Mouse (Mus musculus): ENCODE results near the gene Gm10134.
"Not testable (repeated sequence)": the region's sequence is repeated elsewhere in the genome, so short reads cannot be mapped to it uniquely, and the experiment has no call there.

Gene Gm10134

GRCm38 (mm10) chr2:28505795-28506194, at the start of gene Gm10134:
Gene Gm10134, plus strand, starts transcription at chr2:28506095.
- DNase-seq (ENCODE audit: extremely low spot score, low read depth, low spot score), result no peak

DNA sequence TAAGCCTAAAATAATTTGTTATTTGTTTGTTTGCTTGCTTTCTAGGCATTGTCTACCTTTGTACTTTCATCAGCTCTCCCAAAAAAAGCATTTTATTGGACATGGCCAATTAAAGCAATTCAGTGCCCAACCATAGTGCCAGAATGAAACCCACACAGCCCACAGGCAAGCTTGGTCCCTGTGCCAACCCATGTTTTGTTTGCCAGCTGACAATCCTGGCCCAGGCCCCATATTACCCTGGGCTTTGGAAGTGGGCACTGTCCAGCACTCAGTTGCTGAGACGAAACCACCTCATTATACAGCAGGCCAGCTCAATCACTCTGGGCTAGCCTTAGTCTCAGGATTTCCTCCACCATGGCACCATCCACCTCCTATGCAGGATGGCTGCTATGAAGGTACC, 49.3 kb upstream of the Gm10134 start:
- DNase-seq (ENCODE audit: extremely low spot score, low read depth, low spot score), result no peak

- peak; percentile 31 for DNase-seq (ENCODE audit: extremely low spot score, low read depth, low spot score)
Measured at GRCm38 (mm10) chr2:28463919-28464318, 42.0 kb upstream of the Gm10134 start.

DNA sequence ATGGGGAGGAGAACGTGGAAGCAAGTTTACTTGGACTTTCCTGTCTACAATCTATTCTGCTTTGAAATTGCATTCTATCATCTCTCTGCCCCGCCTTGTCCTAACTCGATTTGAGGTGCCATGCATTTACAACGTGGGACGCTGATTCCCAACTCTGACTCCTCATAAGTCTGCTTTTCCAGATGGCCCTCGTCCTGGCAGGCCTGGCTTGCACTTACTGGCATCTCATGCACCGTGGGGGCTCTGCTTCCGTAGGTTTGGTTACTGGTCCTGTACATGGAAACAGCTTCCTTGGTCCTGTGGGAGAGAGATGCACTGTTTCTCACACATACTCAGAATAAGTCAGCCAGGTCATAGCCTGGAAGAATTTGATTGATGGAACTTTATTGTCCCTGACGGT, 41.0 kb upstream of the Gm10134 start:
- no peak for DNase-seq (ENCODE audit: extremely low spot score, low read depth, low spot score)

- DNase-seq (ENCODE audit: extremely low spot score, low read depth, low spot score), result peak; percentile 50
Measured at GRCm38 (mm10) chr2:28465836-28466518, 39.9 kb upstream of the Gm10134 start, which contains the start of gene 1700007K13Rik. Gene 1700007K13Rik, minus strand, starts transcription at chr2:28466332.

GRCm38 (mm10) chr2:28467860-28468485, 37.9 kb upstream of the Gm10134 start, which contains the start of gene Mrps2:
Gene Mrps2, plus strand, starts transcription at chr2:28468066.
- peak; percentile 52 for DNase-seq (ENCODE audit: extremely low spot score, low read depth, low spot score)

DNA sequence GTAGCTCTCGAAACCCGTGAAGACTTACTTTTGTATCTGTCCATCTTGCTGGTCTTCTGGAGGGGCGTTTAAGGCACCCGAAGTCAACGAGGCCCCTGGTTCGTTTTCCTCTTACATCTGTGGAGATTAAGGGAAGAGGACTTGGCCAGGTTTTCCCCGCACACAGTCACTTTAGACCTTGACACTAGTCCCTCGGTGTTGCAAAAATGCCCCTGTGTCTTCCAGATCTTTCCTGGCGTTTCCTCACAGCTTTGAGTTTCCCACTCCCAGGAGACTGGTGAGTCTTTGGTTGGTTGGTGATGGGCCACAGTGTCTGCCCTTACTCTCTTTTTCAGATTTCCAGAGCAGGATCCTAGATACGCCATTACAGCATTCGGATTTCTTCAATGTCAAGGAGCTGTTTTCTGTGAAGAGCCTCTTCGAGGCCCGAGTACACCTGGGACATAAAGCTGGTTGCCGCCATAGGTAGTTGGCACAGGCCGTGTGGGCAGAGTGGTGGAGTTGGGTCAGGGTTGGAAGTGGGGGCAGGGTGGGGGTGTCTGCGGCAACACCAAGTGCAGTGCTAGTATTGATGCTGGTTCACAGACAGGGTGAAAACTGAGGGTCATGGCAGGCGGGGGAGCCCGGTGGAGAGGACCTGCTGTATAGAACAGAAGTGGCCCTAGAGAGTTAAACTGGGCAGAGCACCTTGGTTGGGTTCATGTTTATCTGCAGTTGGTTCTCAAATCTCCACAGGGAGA, 37.2 kb upstream of the Gm10134 start:
- DNase-seq (ENCODE audit: extremely low spot score, low read depth, low spot score), result no peak

- DNase-seq (ENCODE audit: extremely low spot score, low read depth, low spot score), result no peak
Measured at GRCm38 (mm10) chr2:28469461-28469860, 36.4 kb upstream of the Gm10134 start.

GRCm38 (mm10) chr2:28470591-28470990, 35.3 kb upstream of the Gm10134 start:
- DNase-seq (ENCODE audit: extremely low spot score, low read depth, low spot score), result no peak

GRCm38 (mm10) chr2:28472011-28472410, 33.9 kb upstream of the Gm10134 start:
- not testable (repeated sequence) for DNase-seq (ENCODE audit: extremely low spot score, low read depth, low spot score)

GRCm38 (mm10) chr2:28477993-28478392, 27.9 kb upstream of the Gm10134 start:
- DNase-seq (ENCODE audit: extremely low spot score, low read depth, low spot score), result not testable (repeated sequence)

- DNase-seq (ENCODE audit: extremely low spot score, low read depth, low spot score), result no peak
Measured at GRCm38 (mm10) chr2:28479208-28480204, 26.4 kb upstream of the Gm10134 start.

GRCm38 (mm10) chr2:28483861-28484260, 22.0 kb upstream of the Gm10134 start:
- no peak for DNase-seq (ENCODE audit: extremely low spot score, low read depth, low spot score)

- no peak for DNase-seq (ENCODE audit: extremely low spot score, low read depth, low spot score)
Measured at GRCm38 (mm10) chr2:28494521-28494920, 11.4 kb upstream of the Gm10134 start.

DNA sequence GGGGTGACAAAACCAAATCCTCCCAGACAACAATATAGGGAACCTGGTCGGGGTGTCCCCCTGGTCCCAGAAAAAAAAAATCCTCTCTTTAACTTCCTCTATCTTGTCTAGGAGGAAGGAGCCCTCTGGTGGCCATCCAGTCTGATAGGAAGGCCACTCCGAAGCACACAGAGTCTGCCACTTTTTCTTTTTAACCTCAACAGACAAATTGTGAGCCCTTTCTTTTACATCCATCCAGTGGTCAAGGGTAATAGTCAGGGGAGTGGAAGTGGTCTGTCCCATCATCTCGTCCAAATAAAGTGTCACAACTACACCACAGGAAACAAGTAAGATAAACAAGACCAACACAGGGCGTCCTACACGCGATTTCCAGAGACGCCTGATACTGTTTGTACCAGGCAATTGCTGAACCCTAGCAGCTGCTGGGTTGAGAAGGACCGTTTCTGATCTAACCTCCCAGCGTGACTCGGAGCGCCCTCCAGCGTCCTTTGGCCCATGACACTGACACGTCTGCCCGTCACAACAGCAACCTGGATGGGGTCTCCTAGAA, 10.6 kb upstream of the Gm10134 start:
- no peak for DNase-seq (ENCODE audit: extremely low spot score, low read depth, low spot score)

GRCm38 (mm10) chr2:28495801-28496595, 9.9 kb upstream of the Gm10134 start:
- DNase-seq (ENCODE audit: extremely low spot score, low read depth, low spot score), result no peak

- DNase-seq (ENCODE audit: extremely low spot score, low read depth, low spot score), result no peak
Measured at GRCm38 (mm10) chr2:28496671-28497070, 9.2 kb upstream of the Gm10134 start, which contains the start of gene Gbgt1. Gene Gbgt1, plus strand, starts transcription at chr2:28496891.

- no peak for DNase-seq (ENCODE audit: extremely low spot score, low read depth, low spot score)
Measured at GRCm38 (mm10) chr2:28497561-28497960, 8.3 kb upstream of the Gm10134 start.

GRCm38 (mm10) chr2:28498431-28498830, 7.5 kb upstream of the Gm10134 start:
- DNase-seq (ENCODE audit: extremely low spot score, low read depth, low spot score), result no peak

Measured in hindlimb bud, embryonic 11.5 days (tissue).